Mouse (Mus musculus) liver, adult 2 months (tissue): Measurements from ENCODE around the gene Plxna4.

Experiments used
- CTCF ChIP-seq: fragments of 200-500 bp; IDR thresholded peaks from 2 replicates; pipeline ENCODE4 v1.5.1; 2011; ENCODE audit warnings: low read depth, low read length, control low read depth
- POLR2A ChIP-seq: fragments of 200-500 bp; IDR thresholded peaks from 2 replicates; pipeline ENCODE4 v1.6.1; 2011; ENCODE audit warnings: low read length, control low read depth; ENCODE audit not compliant: insufficient read depth; ENCODE audit errors: extremely low read depth

- TF ChIP-seq POLR2A: no peak
- TF ChIP-seq CTCF: no peak
Observed at GRCm38 (mm10) chr6:32395415-32395814, 192.6 kb downstream of the Plxna4 start.
